Mouse (Mus musculus) ovary, postnatal 10 days (tissue): ENCODE results near the gene Amdhd2.
"Not testable (repeated sequence)": the region's sequence is repeated elsewhere in the genome, so short reads cannot be mapped to it uniquely, and the experiment has no call there.

Source experiments
- DNase-seq: peaks from one replicate; pipeline ENCODE4 v3.0.0; 2022; ENCODE audit warnings: low spot score

The Amdhd2 gene

GRCm38 (mm10) chr17:24156394-24156793, 7.2 kb downstream of the Amdhd2 start:
- no peak for DNase-seq

- DNase-seq, result no peak
These were observed 7.8 kb downstream of the Amdhd2 start for GRCm38 (mm10) chr17:24155742-24156141.

GRCm38 (mm10) chr17:24154463-24154862, 9.1 kb downstream of the Amdhd2 start:
- DNase-seq, result no peak

GRCm38 (mm10) chr17:24151890-24152563, 11.5 kb downstream of the Amdhd2 start:
- peak; percentile 42 for DNase-seq

GRCm38 (mm10) chr17:24151382-24151781, 12.2 kb downstream of the Amdhd2 start:
- no peak for DNase-seq

- DNase-seq, result no peak
These were observed 12.7 kb downstream of the Amdhd2 start, which contains the start of gene Pdpk1 for GRCm38 (mm10) chr17:24150824-24151223. Pdpk1 (minus strand) TSS chr17:24150924.

GRCm38 (mm10) chr17:24149421-24149820, 14.1 kb downstream of the Amdhd2 start:
- DNase-seq, result no peak

- no peak for DNase-seq
These were observed 20.7 kb downstream of the Amdhd2 start for GRCm38 (mm10) chr17:24142897-24143296.

GRCm38 (mm10) chr17:24141425-24141920, 22.1 kb downstream of the Amdhd2 start:
- DNase-seq, result peak; percentile 88

GRCm38 (mm10) chr17:24140845-24141424, 22.6 kb downstream of the Amdhd2 start:
- DNase-seq, result peak; percentile 21

GRCm38 (mm10) chr17:24139968-24140367, 23.6 kb downstream of the Amdhd2 start:
- DNase-seq, result no peak

- DNase-seq, result no peak
These were observed 24.3 kb downstream of the Amdhd2 start for GRCm38 (mm10) chr17:24139256-24139655.

- no peak for DNase-seq
These were observed 26.2 kb downstream of the Amdhd2 start for GRCm38 (mm10) chr17:24137226-24137880.

- no peak for DNase-seq
These were observed 29.5 kb downstream of the Amdhd2 start for GRCm38 (mm10) chr17:24134062-24134461.

GRCm38 (mm10) chr17:24132919-24133318, 30.6 kb downstream of the Amdhd2 start:
- DNase-seq, result not testable (repeated sequence)

- no peak for DNase-seq
These were observed 32.0 kb downstream of the Amdhd2 start for GRCm38 (mm10) chr17:24131570-24131969.

GRCm38 (mm10) chr17:24129246-24129645, 34.3 kb downstream of the Amdhd2 start:
- DNase-seq, result not testable (repeated sequence)

- DNase-seq, result no peak
These were observed 36.0 kb downstream of the Amdhd2 start for GRCm38 (mm10) chr17:24127592-24127991.

GRCm38 (mm10) chr17:24126801-24127200, 36.8 kb downstream of the Amdhd2 start:
- no peak for DNase-seq

GRCm38 (mm10) chr17:24119446-24119845, 44.1 kb downstream of the Amdhd2 start:
- no peak for DNase-seq

GRCm38 (mm10) chr17:24113031-24113430, 50.5 kb downstream of the Amdhd2 start:
- no peak for DNase-seq

- DNase-seq, result no peak
These were observed 52.3 kb downstream of the Amdhd2 start for GRCm38 (mm10) chr17:24111256-24111655.

GRCm38 (mm10) chr17:24108896-24109295, 54.7 kb downstream of the Amdhd2 start:
- no peak for DNase-seq
